Mouse (Mus musculus): ENCODE measurements at regions not wholly inside any gene's neighbourhood (a gene's known extent, or its start where the extent isn't known, plus 50 kb on each side); places are given as distances from the start of the nearest gene placed in this dataset.

DNA sequence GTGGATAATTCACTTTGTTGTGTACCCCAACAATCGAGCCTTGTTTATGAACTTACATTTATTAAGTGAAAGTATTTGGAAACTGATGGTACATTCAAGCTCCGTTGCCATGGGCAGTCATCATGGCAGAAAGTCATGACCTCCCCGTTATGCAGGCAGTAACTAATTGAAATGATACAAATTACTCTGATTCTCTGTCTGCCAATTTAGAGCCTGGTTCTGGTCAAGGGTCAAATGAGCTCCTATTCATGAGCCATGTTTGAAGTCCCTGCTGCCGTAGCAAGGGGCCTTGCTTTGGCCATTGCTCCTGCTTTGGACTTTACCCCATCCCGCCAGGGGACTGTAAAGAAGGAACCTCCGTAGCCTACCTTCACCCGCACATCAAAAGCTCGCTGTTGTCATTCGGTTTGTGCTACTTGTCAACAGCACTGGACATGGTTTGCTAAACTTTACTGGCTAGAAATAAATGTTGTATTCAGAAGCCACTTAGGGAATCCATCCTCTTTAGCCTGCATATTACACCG lies 152.8 kb upstream of the Foxd3 start:
- DNase-seq, result no peak

DNA sequence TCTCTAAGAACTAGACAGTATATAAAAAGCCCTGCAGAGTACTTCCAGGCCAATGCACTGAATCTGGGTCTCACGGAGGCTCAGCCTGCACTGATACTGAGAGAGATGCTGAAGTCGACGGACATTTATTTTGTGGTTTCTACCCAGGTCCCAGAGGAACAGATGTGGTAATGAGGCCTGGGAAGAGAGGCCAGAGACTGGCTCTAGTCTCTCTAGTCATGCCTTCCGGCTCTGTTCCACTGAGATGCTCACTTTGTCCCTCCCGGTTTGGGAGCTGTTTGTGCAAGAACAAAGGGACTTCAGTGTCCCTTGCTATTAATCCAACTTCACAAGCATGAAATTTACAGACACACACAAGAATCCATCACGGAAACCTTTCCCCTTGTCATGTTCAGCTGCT lies 144.1 kb upstream of the Foxd3 start:
- DNase-seq, result no peak

DNA sequence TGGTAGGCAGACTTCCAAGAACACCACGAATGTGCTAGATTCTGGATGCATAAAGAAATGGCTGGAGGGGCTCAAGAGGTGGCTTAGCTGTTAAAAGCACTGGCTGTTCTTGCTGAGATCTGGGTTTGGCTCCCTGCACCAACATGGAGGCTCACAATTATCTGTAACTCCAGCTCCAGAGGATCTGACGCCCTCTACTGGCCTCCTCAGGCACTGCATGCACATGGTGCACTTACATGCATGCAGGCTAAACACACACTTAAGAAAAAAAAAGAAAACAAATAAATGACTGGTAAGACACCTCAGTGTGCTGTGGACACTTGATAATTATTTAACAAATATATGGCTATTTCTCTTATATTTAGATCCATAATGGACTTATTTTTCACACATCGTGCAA lies 139.2 kb upstream of the Foxd3 start:
- no peak for DNase-seq

DNA sequence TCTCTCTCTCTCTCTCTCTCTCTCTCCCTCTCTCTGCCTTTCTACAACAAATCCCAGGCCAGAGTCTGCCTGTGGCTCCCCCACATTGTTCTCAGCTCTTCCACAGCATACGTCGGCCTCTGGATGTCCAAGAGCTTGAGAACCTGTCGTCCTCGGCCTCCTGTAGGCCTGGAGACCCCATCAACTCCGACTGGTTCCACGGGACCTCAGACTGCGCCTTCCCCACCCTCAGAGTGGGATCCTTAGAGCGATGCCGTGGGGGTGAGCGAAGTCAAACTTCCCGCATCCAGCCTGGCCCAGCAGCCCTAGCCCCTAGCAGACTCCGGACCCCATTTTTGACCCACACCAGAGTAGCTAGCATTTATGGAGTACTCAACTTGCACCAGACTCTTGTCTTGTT lies 128.7 kb upstream of the Foxd3 start:
- DNase-seq, result no peak

DNA sequence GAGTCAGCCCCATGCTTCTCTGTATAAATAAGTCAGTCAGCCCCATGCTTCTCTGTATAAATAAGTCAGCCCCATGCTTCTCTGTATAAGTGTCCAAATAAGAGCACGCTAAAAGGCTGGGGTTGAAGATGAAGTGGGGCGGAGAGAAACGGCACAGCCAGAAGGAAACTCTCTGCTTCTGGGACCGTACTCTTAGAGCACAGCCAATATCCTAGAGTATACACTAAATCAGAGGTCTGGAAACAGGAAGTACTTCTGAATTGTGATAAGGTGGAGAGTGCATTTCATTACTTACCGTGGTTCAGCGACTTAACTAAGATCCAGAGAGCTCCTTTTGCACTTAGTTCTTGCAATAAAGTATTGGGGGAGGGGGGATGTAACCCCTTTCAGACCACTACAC lies 112.1 kb upstream of the Foxd3 start:
- DNase-seq, result no peak

DNA sequence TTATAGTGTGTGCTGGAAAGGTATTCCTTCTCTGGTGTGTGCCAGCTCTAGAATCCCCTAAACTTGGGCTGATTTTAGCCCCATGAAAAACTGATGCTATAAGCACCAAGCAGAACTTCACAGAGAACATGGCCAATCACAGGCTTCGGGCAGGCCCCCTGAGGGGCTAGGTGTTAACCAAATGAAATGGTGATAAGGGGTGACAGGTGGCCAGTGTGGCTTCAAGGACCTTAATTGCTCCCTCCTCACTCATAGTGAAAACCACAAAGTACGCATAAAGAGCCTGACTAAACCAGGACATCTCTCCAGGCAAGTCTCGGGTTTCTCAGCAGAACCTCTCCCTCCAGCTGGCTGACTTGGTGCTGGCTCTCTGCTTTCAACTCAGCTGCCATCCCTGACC lies 110.4 kb upstream of the Foxd3 start:
- DNase-seq, result no peak

DNA sequence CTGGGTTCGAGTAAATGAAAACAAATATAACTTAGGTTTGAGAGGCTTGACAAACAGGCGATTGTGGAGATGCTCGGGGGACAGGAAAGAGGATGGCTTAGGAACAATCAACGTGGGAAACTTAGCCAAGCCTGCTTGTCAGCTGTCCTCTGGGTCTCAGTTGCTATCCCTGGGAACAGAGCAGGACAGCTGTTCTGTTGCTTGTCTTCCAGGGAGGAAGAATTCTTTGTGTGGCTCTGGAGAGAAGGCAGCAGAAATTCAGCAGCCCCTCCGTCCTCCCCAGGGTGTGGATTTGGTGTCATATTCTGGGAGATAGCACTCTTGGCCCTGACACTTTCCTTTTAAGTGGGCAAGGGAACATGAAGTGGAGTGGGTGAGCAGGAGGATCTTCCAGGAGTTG lies 98.1 kb upstream of the Foxd3 start:
- no peak for DNase-seq

DNA sequence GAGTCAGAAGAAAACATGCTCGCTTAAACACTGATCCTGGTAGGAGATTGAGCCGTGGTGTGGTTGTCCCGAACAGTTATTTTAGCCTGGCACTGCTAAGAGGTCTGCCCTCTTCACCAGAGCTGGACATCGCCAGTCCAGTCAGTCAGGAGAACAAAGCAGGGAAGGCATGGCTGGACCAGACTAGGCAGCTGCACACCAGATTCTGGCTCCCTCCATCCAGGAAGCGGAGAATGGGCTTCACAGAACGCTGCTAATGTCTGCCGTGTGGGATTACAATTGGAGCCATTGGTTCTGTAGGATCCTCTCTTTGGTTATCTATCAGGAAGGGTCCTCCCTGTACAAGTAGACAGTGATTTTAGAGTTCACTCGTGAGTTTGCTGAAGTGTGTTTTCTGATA lies 95.5 kb upstream of the Foxd3 start:
- no peak for DNase-seq

DNA sequence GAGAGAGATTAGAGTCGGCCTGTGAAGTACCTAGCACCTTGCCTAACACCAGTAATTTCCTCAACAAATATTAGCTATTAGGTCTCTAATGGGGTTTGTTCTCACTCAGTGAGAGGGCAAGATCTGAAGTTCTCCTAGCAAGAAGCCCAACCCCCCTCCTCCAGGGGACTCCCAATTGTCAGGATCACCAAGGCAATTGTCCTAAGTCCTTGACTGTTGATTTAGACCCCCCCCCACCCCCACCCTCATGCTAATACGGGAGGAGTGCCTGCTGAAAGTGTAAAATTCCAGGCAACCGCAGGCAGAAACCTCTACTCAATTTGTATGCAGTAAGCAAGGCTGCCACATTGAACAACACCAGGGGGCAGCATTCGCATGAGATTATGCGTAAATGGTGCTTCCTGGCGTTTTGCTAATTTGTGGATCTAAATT lies 94.6 kb upstream of the Foxd3 start:
- DNase-seq, result peak; percentile 21

DNA sequence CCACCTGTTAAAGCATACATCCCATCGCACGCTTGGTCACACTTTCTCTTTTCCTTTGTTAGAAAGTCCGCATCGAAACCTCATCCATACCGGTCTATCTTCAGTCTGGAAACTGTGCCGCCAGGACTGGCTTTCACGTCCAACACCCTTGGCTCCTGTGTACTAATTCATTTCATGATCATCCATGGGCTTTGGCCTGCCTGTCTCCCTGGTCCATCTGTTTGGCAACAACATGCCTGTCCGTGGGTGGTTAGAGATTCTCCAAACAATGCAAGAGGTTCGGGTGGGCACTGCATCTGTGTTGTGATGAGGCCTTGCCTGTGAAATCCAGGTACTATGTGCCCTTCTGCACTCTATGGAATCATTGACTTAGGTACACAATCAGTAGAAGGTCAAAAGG lies 90.7 kb upstream of the Foxd3 start:
- DNase-seq, result no peak

DNA sequence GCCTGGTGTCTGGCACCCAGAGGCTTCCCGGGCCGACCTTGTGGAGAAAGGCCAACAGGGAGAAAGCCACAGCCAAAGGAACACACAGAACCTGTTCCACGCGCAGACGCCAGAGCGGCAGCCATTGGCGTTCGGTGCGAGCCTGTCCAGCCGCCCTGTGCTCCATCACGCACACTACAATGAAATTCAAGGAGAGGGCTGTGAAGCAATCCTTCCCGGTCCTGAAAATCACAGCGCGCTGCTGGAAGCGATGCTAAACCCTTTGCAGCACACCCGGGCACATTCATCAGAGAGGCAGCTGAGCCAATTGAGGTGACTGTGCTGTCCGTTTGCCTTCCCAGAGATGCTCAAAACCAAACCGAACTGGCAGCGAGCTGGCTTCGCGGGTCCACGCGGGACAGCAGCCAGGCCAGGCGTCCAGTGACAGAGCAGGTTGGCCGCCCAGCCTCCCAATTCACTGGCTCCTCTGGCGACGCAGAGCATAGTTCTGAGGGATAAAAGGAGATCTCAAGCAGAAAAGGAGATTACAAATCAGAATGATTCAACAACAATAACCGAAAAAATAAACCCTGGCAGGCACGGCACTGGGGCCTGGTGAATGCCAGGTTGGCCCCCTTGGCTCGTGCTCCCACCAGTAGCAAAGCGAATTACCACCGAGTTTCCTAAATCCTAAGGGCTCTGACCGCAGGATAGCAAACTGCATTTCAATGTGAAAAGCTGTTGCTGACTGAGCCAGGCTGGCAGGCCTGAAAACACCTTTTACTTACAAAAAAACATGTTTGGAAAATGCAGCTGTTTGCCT lies 83.1 kb upstream of the Foxd3 start:
- peak; percentile 5 for DNase-seq

DNA sequence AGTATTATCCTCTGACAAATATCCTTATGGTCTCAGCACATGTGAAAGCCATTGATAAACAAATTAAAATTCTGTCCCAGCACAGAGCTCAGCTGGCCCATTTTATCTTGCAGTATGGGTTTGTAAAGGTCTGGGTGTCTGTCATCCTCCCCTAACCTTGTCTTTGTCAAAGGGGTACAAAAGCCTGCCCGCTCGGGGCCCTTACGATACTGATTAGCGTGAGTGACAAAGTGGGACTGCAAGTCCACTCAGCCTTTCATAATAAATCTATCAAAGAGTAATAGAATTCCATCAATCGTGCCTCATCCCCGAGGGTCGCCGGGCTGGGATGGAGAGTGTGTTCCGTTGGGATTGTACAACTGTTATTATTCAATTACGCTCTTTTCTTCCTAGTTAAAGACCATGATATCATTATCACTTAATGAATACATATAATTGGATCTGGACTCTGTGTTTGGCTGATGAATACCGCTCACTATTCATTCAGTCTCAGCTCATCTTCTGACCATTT lies 82.0 kb upstream of the Foxd3 start:
- no peak for DNase-seq

DNA sequence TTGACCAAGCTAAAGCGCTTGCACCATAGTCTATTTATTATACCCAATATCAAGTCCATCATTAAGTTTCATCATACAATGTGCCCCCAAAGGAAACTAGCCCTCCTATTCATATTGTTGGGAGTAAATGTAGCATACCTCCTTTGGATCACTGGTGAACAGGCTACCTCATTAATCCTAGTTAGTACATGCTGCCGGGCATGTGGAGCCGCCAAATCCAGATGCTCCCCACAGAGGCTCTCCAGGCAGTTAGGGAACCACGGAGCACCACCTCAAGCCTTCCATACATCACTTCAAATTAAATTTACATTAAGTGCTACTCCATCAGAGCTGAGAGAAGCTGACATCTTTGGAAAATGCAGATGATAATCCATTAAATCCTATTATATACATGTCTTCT lies 81.1 kb upstream of the Foxd3 start:
- no peak for DNase-seq

DNA sequence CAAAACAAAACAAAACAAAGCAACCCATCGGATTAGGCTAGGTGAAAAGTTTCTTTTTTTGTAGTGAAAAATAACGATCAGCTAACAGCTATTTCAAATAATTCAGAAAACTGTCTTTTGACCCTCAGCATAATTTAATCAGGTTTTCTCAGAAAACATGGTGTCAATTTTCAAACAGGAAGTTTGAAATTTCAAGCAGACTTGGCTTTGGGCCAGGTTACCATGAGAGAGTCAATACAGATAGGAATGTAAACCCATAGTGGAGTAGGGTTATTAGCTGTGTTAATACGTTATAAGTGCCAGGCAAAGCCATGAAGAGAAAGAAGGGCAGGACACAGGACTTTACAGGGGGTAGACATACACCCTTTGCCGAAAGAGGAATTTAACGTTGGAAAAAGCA lies 58.3 kb upstream of the Foxd3 start:
- no peak for DNase-seq

DNA sequence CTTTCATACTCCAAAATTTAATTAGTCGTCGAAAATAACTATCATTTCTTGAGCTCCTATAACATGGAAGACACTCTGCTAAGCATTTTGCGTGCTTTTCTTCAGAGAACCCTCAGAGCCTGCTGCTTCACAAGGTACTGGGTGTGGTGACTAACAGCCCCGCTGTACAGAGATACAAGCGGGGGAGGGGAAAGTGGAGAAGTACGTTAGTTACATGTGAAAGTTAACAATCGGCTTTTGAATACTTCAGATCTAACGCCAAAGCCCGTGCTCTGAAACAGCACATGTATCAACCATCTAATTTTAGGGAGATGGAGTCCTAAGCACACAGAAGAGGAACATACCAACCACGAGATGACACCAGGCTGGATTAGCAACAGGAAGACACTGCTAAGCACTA lies 55.4 kb upstream of the Foxd3 start:
- DNase-seq, result no peak

DNA sequence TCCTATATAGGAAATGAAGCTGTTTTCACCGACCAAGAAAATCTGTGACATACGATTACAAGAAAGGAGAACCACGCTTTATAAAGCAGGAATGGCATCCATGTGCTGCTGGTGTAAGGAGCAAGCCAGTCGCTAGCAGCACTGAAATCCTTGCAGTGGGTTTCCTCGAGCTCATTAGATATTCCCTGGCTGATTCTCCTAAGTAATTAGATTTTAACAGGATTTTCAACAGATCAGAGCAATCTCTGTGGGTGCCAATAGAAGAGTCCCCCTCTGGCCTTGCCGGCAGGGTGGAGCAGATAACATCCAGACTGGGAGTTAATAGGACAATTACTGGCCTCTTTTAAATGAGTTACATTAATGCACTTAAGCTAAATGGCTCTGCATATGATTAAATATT lies 54.6 kb upstream of the Foxd3 start:
- no peak for DNase-seq
